Mouse (Mus musculus): ENCODE results near the gene Erc2. TPM values are rescaled to one million over a fixed set of nuclear protein-coding genes. Genes with fewer than 3 reads are reported as not detected.

The Erc2 gene
- total RNA-seq, 2 experiments from 2014 or later = 0.28 to 0.54 TPM

- DNase-seq = no peak
- intact Hi-C loops (cut with DNase I) = no loop called here
These were observed 708.9 kb downstream of the Erc2 start for GRCm38 (mm10) chr14:28331108-28331507.

- DNase-seq = no peak
- intact Hi-C loops (cut with DNase I) = no loop called here
These were observed 710.2 kb downstream of the Erc2 start for GRCm38 (mm10) chr14:28332351-28332953.

DNA sequence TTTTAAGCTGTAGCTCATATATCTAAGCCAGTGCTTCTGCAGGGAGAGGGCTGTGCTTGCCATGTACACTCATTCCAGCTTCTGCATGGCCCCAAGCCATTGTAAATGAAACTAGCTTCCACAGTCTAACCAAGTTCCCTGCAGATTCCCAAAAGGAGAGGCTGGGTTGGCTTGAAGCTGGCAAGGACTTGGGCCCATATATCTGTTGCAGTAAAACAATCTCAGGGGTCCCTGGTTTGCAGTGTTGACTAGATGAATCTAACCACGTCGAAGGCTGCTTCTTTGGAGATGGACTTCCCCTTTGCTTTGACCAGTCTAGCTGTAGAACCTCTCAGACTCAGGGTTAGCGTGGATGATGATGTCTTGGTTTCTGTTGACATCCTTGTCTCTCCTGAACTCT, 716.9 kb downstream of the Erc2 start:
- intact Hi-C loops (cut with DNase I) = no loop called here
- no peak for DNase-seq

- no peak for DNase-seq
- intact Hi-C loops (cut with DNase I) = no loop called here
These were observed 726.9 kb downstream of the Erc2 start for GRCm38 (mm10) chr14:28349129-28349528.

- no peak for DNase-seq
- intact Hi-C loops (cut with DNase I) = no loop called here
These were observed 733.8 kb downstream of the Erc2 start for GRCm38 (mm10) chr14:28356031-28356430.

GRCm38 (mm10) chr14:28359502-28359901, 737.3 kb downstream of the Erc2 start:
- intact Hi-C loops (cut with DNase I) = no loop called here
- DNase-seq = no peak

- intact Hi-C loops (cut with DNase I) = no loop called here
- DNase-seq = no peak
These were observed 737.8 kb downstream of the Erc2 start for GRCm38 (mm10) chr14:28359983-28360382.

DNA sequence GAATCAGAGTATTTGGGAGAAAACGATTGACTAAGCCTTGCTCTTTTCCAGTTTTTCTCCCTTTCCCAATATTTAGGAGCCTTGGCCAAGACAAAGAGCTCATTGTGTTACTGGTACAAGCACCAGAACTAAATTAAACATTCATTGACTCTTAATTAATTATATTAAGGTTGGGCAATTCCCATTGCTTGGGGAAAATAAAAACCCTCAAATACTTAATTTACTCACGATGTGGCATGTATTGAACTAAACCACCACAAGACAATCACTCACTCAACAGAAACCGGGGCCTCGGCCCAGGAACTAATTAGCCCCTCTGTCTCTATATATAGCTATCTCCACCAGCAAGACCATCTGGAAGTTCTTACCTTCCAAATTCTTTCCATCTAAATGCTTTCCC, 740.1 kb downstream of the Erc2 start:
- DNase-seq = no peak
- intact Hi-C loops (cut with DNase I) = no loop called here

- intact Hi-C loops (cut with DNase I) = no loop called here
- DNase-seq = no peak
These were observed 748.5 kb downstream of the Erc2 start for GRCm38 (mm10) chr14:28370713-28371112.

GRCm38 (mm10) chr14:28371651-28372050, 749.4 kb downstream of the Erc2 start:
- no peak for DNase-seq
- intact Hi-C loops (cut with DNase I) = no loop called here

DNA sequence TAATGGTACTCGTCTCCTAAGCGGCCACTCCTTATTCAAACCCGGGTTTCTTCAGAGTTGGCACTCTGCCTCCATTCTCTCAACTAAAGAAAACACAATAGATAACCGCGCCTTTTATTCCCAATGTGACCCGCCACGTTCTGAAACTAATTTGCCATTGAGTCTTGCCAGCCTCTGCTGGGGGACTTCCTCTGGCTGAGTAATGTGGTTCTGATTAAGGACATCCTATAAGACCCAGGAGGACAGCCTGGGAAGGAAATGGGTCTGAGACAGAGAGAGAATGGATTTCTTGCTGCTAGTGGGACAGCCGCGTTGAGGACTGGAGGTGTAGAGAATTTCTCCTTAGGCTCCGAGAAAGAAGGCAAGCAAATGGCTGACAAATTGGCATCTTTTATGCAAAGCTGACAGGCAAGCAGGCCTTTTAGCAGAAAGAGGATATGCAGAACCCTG, 753.4 kb downstream of the Erc2 start:
- intact Hi-C loops (cut with DNase I) = no loop called here
- DNase-seq = peak; percentile 3 to 5

DNA sequence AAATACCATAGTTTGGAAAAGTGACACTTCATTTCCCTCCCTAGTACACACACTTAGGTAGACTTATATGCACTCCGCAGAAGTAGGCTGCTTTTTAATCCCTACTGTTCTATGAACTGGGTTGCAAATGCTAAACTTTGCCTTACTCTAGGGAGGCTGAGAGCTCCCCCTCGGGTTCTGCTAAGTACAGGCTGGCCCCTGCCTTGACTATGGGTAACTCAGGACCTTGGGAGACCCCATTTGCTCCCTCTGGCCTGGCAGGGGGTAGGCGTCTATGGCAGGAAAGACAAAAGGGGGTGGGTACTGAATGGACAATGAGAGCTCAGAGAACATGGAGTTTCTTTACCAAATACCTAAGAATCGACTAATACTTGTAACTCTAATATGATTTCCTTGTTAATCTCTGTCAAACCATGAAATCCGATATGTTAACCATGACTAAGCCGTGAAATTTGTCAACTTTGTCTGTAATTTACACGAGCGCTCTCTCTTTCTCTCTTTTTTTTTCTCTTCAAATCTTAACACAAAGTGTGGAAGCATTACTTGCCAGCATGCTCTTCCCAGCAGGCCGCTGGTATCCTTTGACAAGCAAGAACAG, 754.1 kb downstream of the Erc2 start:
- intact Hi-C loops (cut with DNase I) = no loop called here
- no peak for DNase-seq

DNA sequence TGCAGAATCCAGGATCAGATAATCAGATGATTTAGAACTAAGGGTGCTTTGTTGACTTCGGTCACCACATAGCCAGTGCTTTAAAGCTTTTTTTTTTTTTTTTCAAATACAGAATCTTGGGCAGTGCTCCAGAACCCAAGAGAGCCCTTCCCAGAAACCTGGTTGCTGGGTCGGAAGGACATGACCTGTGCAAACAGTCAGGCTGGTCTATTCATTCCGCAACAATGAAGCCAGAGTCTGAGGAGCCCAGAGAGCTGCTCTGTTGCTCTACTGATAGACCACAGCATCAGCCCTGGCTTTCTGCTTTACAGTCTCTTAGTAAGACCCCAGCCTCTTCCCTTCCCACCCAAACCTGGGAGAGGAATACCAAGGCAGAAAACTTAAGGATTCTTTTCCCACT, 755.3 kb downstream of the Erc2 start:
- intact Hi-C loops (cut with DNase I) = no loop called here
- no peak for DNase-seq

DNA sequence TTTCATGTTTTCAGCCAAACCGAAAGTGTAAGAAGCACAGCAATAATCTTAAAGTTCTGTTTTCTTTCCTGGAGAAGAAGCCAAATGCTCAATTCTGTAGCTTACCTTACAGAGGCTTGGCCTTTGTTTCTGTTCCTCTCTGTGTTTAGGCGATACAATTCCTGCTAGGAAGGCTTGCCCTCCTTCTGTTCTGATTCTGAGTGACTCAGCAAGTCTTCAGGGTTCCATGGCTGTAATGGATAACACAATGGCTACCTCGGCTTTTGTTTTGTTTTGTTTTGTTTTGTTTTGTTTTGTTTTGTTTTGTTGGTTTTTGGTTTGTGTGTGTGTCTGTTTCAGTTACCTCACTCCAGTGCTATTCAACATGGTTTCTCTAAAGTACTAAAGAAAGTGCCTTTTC, 757.9 kb downstream of the Erc2 start:
- intact Hi-C loops (cut with DNase I) = no loop called here
- no peak for DNase-seq

- intact Hi-C loops (cut with DNase I) = no loop called here
These were observed 759.7 kb downstream of the Erc2 start for GRCm38 (mm10) chr14:28381801-28382550.

DNA sequence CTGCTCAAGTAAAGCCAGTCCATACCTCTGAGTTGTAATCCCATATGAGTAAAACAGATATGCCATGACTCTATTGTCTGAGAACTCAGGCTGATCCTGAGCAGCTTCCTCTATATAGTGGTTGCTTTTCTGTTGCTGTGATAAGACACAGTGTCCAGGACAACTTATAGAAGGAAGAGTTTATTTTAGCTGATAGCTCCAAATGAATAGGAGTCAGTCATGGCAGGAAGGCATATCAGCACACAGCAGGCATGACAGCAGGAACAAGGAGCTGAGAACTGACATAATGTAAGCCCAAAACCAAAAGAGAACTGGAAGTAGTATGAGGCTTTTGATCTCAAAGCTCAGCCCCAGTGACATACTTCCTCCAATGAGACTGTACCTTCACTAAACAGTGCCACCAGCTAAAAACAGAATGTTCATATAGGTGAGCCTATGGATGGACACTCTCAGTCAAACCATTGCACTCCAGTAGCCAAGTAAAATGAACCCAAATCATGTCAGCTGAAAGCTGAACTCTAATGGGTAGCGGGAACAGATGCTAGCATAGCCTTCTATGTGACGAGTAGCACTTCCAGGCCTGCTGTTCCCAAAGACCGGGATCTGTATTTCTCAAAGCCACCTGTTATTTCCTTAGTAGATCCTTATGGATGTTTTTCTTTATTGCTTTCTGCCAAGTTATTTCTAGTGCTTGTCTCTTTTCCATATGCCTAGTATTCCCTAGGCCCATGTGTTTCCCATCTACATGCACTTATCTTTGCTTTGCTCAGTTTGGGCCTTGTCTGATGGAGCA, 764.8 kb downstream of the Erc2 start:
- intact Hi-C loops (cut with DNase I) = no loop called here
- no peak for DNase-seq

More at GRCm38 (mm10) chr14:28381801-28382550, 759.7 kb downstream of the Erc2 start:
- no peak for DNase-seq

- no peak for DNase-seq
- intact Hi-C loops (cut with DNase I) = no loop called here
These were observed 776.7 kb downstream of the Erc2 start for GRCm38 (mm10) chr14:28398915-28399314.

- no peak for DNase-seq
- intact Hi-C loops (cut with DNase I) = no loop called here
These were observed 777.7 kb downstream of the Erc2 start for GRCm38 (mm10) chr14:28399897-28400296.

- intact Hi-C loops (cut with DNase I) = no loop called here
- no peak for DNase-seq
These were observed 783.1 kb downstream of the Erc2 start for GRCm38 (mm10) chr14:28405277-28405840.

GRCm38 (mm10) chr14:28409390-28409789, 787.2 kb downstream of the Erc2 start:
- intact Hi-C loops (cut with DNase I) = no loop called here
- DNase-seq = no peak
